Mouse (Mus musculus) WW6 (cell line): ENCODE results near the gene Ascc1.
"Not testable (repeated sequence)": the region's sequence is repeated elsewhere in the genome, so short reads cannot be mapped to it uniquely, and the experiment has no call there.

Source experiments
- DNase-seq: peaks from one replicate; pipeline ENCODE4 v3.0.0-alpha.2; 2013; ENCODE audit warnings: low read depth, low spot score

The Ascc1 gene

DNA sequence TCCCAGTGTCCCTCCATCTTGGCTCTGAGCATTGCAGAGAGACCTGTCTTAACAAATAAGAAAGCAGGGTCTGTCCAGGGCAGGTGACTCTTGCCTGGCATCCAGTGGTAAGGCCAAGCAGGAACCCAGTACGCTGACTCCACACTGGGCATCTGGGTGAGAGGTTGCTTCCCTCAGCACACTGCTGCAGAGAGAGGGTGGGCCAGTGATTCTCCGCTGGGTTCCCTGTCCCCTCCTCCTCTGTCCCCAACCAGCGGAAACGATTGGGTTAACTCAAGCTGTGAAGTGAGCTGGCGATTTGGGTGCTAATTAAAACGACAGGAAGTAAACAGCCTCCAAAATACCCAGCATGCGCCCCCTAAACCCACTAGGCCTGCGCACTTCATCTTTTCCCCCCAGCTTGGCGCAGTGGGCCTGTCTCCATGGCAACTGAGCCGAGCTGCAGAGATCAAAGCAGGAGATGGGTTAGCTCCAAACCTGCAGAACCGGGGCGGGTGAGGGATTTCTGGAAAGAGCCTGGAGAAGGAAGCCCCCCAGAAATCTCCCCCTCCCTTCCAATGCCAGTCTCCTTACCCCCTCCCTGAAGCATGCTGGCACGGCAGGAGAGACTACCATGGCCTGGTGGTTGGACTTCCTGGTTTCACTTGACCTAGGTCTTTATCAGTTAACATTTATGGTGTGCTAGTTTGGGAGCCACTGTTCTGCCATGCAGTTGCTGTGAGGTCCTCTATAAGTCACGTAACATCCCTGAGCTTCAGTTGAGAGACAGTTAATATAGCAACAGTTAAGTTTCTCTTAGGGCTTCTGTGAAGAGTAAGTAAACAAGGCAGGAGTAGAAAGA, 113.0 kb downstream of the Ascc1 start:
- DNase-seq = no peak

DNA sequence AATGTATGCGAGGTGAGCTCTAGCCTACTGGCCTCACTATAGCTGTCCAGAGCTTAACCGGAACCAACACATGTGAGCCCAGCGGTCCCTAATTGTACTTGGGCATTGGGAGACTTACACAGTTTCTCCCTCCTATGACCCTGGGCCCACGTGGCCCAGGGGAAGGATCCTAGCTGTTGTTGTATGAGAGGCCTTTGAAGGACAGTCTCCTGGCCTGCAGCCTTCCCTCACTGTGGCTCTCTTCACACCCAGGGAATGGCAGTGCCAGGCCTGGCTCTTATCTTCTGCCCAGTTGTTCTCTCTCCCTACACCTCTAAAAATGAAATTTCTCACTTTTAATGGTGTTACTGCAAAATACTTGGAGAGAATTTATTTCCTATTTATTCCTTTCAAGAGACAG, 114.4 kb downstream of the Ascc1 start:
- no peak for DNase-seq

DNA sequence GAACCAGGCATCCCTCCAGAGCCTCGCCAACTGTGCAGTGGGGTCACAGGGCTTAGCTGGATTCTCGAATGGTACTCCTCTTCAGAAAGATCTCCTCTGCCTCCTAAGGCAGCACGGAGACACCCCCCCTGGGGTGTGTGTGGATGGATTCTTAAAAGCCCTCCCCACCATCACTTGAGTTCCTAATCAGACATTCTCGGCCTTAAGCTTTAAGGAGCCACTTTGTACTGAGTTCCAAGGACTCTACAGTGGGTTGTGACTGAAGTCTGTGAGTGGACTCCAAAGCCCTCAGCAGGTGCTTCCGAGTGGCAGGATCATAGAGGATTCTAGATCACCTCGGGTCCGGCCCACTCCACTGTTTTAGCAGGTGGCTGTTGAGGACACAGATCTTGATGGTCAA, 115.9 kb downstream of the Ascc1 start:
- no peak for DNase-seq

DNA sequence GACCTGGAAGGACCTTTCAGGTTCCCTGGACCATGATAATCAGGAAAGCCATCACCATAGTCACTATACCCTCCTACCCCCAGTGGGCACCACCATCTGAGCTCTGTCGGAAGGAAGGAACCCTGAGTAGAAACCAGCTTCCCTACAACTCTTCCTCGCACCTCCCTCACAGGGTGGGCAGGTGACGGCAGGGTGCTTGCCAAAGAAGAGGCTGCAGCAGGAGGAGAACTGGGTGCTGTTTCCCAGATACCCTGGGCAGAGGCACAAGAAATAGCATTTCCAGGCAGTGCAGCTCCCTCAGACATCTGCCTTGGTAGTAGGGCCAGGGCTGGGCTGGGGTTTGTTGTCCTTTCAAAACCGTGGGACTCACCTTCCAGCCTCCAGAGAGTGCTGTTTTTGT, 118.0 kb downstream of the Ascc1 start:
- no peak for DNase-seq

DNA sequence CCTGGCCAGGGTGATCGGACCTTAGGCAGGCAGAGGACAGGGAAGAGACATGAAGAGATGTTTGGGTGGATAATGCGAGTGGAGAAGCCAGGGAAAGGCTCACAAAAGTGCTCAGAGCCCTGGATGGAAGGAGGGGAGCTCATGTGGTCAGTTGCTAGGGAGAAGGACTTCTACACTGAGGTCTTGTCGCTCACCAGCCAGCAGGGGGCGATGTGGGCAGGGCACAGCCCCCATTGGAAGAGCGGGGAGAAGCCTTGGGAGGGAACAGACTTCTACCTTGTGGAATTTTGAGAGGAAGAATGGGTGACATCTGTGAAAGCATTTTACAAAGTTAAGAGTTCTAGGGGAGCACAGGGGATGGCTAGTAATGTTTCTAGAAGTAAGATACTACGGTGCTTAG, 121.5 kb downstream of the Ascc1 start:
- DNase-seq = no peak

DNA sequence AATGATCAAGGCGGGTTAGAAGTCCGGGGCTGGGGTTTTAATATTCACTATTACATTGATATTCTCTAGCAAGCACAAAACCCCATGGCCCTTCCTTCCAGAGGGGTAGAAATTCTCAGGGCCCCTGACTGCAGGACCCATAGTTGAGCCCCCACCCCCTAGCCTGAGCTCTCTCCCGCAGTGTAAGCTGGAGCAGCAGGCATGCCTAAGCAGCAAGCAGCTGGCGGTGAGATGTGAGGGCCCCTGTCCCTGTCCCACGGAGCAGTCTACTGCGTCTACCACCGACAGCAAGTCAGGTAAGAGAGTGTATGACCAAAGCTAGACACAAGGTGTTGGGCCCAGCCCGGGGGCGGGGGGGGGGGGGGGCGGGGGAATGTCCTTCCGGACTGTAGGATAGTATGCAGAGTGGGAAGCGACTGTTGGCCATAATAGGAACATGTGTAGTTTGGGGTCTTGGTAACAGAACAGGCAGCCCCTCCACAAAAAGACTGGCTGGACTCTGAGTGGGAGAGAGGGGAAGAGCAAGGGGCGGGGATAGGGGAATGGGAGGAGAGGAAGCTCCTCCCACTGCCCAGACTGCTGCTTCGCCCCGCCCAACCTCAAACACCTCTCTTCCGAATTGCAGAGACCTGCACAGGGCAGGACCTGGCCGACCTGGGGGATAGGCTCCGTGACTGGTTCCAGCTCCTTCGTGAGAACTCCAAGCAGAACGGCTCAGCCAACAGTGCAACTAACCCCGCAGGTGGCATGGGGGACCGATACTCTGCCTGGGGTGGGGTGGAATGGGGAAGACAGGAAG, 123.1 kb downstream of the Ascc1 start:
- no peak for DNase-seq

DNA sequence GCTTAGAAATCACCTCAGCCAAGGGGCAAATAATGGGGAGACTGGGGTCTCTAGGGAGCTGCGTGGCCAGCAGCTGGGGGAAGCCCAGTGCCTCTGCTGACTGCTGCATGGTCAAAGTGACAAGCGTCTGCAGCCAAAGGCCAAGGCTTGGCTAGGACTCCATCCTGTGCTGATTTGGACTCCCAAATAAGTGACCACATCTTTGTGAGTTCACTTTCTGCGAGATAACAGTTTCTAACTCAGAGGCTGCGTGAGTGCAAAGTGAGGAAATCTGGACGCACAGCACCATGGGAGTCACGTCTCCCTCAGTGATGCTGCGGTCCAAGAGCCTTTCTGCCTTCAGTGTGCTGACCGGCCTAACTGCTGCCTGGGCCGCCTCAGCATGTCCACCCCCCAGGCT, 125.7 kb downstream of the Ascc1 start:
- DNase-seq = no peak

DNA sequence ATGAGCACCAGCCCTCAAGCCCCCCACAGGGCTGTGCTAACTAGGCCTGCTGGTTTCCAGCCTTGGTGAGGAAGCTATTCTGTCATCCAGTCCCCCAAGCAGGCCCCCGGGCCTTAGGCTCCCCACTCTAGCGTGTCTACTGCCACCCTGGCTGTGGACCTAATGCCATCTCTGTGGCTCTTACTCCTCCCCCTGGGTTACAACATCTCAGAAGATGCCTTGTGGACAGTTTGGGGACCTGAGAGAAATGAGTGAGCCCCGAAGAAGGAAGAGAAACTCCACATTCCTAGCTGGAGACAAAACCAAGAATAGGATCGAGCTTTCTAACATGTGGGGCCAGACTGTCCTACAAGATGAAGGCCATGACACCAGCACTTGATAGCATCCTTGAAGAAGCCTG, 127.9 kb downstream of the Ascc1 start:
- DNase-seq = no peak

DNA sequence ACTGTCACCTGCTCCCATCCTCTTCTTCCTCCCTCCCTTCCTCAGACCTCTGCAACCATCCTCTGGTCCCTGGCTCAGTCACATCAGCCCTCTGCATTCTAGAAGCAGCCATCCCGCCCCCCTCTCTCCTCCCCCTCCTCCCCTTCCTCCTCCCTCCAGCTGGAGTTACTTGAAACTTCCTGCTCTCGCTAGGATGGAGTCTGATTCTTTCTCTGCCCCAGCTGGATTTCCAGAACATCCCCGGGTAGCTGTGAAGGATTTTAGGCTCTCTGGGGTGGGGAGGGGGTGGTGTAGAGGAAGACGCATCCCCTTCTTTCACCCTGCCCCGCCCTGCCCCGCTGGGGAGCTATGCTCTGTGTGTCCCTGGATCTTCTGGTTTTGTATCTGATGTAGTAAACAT, 130.9 kb downstream of the Ascc1 start:
- DNase-seq = no peak

DNA sequence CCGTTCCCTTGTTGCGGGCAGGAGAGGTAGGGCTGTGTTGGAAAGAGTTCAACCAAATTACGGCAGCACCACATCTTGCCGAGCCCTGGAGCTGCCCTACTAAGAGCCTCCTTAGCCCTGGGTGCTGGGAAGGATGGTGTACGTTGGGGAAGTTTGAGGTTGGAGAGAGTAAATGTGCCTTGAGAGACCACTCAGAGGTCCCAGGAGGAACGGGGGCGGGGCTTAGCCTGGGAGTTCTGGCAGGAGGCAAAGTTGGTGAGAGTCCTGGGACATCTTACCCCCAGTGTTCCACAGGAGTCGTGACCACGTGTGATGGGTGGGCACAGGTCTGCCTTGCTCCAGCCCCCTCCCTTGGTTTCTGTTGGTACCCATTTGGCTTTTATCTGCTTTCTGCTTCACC, 131.6 kb downstream of the Ascc1 start:
- no peak for DNase-seq

DNA sequence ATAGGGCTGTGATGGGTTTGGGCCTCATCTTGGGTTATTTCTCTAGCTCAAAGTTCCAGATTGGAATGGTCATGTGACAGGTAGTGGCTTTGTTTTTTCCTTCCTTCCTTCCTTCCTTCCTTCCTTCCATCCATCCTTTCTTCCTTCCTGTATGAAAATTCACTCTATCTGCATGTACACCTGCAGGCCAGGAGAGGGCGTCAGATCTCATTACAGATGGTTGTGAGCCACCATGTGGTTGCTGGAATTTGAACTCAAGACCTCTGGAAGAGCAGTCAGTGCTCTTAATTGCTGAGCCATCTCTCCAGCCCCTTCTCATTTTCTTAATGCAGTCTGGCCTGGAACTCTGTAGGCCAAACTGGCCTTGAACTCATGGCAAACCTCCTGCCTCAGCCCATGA, 133.4 kb downstream of the Ascc1 start:
- DNase-seq = not testable (repeated sequence)

DNA sequence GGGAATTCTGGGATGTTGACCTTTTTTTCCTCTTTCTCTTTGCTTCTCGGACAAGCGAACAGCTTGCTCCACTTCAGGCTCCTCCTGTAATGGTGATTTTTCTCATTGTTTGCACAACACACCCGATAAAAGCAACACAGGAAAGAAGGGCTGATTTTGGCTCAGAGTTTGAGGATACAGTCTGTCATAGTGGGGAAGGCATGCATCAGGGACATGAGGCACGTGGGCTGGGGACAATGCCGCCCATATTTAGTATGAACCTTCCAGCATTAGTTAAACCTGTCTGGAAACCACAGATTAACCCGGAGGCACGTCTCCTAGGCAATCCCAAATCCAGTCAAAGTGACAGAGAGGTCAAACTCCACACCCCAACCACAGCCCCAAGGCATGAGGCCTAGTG, 134.3 kb downstream of the Ascc1 start:
- DNase-seq = no peak

DNA sequence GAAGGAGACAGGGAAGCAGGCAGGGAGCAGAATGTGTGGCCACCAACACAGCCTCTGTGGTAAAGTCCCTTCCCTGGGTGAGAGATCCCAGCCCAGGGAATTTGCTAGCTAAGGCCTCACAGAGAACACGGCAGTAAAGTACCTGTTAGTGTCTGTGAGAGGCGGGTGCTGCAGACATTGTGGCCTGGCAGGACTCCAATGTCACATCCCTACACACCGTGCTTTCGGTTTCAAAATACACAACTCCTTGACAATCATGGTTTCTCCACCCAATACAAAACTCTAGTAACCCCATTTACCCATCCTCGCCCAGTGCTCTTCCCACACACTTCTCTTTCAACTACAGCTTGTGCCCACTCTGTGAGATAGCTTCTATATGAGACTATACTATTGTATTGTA, 136.1 kb downstream of the Ascc1 start:
- no peak for DNase-seq

DNA sequence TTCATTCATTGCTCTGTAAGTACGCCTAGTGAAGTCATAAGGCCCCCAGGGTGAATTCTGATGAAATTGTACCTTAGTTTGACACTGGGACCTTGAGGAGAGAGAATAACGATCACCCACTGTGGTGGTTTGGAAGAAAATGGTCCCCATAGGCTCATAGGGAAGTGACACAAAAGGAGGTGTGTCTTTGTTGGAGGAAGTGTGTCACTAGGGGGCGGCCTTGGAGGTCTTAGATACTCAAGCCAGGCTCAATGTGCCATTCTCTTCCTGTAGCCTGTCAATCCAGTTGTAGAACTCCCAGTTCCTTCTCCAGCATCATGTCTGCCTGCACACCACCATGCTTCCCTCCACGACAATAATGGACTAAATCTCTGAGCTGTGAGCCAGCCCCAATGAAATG, 138.1 kb downstream of the Ascc1 start:
- DNase-seq = no peak

DNA sequence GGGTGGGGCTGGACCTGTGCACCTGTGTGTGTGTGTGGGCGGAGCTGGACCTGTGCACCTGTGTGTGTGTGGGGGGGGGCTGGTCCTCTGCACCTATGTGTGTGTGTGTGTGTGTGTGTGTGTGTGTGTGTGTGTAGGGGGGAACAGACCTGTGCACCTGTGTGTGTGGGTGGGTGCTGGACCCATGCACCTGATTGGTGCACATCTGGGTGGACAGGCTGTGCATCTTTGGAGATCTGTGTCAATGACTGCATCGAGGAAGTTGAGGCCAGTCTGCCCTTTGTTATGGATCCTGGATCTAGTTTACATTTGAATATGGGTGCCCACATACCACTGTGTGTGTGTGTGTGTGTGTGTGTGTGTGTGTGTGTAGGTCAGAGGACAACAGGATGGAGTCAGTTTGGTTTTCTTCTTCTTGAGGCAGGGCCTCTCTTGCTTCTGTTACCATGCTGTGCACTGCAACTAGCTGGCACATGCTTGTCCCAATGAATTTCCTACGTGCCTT, 139.1 kb downstream of the Ascc1 start:
- DNase-seq = no peak

DNA sequence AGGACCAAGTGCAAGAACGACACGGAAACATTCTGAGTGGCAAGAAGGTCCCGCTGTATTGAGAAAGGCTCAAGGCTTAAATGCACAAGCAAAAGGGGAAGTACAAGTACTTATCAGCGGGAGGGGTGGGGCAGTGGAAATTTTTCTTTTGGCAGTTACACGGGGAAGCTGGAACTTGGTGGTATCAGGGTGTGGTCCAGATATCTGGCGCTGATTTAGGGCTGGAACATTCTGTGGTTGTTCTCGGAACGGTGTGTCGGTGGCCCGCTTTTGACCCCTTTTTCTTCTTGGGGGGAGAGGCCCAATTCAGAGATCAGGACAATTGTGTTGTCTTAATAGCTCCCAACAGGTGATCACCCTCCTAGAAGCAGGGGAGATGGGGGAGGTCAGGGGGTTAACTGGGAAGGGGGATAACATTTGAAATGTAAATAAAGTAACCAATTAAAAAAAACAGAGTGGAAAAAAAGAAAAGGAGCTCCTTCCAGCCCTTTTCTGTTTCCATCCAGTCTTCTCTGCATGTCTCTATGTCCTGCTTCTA, 145.0 kb downstream of the Ascc1 start:
- not testable (repeated sequence) for DNase-seq

DNA sequence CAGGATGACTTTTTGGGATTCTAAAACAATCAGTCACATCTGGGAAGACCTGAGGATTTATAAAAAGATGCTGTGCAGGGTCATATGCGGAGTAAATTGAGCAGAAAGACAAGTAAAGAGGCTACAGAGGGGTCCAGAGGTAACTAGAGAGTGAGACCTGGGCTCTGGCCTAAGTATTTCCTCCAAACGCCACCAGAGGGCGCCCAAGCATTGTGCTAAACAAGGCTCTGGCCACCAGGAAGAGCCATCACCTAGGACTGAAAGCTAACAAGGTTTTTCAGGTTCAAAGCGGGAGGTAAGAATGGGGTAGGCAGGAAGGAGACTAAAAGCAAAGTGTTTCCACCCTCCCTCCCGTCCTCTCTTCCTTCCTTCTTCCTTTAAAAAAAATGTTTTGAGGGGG, 145.5 kb downstream of the Ascc1 start:
- peak; percentile 58 for DNase-seq
